Mouse (Mus musculus): ENCODE results near the gene Sptbn2.
"Not testable (repeated sequence)": the region's sequence is repeated elsewhere in the genome, so short reads cannot be mapped to it uniquely, and the experiment has no call there.

Gene Sptbn2

DNA sequence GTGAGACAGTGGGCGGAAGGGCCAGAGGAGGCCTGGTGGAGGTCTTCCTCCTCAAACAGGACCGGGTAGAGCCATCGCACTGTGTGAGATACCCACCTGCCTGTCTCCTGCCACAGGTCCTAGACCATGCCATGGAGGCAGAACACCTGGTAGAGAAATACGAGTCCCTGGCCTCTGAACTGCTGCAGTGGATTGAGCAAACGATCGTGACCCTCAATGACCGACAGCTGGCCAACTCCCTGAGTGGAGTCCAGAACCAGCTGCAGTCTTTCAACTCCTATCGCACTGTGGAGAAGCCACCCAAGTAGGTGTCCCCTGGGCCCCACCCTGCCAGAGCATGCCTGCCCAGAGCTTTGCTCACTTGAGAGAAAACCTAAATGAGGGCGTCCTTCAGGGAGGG is 18.2 kb downstream of the Sptbn2 start:
- DNase-seq (ENCODE audit: low read depth, low spot score) = no peak

DNA sequence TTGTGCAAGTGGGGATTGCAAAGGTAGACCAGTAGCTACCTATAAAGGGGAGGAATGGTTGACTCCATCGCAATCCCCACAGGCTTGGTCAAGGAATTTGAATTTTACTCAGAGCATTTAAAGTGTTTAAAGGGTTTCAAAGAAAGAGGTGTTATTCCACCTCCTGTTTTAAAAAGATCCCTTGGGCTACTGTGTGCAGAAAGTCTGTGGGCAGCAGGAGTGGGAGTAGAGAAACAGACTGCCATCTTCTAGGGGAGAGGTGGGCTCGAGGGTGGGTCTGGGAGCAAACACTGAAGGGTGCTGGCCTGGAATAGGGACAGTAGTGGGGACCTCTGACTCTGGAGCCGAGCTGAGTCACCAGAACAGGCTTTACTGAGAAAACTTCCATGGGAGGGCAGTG is 22.1 kb downstream of the Sptbn2 start:
- no peak for DNase-seq (ENCODE audit: low read depth, low spot score)

DNA sequence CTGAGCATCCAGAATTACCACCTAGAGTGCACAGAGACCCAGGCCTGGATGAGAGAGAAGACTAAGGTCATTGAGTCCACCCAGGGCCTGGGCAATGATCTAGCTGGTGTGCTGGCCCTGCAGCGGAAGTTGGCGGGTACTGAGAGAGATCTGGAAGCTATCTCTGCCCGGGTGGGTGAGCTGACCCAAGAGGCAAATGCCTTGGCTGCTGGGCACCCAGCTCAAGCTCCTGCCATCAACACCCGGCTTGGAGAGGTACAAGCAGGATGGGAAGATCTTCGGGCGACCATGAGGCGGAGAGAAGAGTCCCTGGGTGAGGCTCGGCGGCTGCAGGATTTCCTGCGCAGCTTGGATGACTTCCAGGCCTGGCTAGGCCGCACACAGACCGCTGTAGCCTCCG is 26.9 kb downstream of the Sptbn2 start:
- no peak for DNase-seq (ENCODE audit: low read depth, low spot score)

DNA sequence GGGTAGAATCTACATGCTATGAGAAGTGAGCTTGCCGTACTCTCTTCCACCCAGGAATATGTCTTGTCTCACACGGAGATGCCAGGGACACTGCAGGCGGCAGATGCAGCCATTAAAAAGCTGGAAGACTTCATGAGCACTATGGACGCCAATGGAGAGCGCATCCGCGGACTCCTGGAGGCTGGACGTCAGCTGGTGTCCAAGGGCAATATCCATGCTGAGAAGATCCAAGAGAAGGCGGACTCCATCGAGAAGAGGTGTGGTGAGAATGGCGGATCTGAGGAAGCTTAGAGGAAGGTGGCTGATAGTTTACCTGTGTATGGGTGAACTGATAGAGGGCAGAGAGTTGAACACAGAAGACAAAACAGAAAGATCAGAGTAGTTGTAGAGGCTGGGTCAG is 28.1 kb downstream of the Sptbn2 start:
- no peak for DNase-seq (ENCODE audit: low read depth, low spot score)

GRCm38 (mm10) chr19:4739762-4740161 is 28.8 kb downstream of the Sptbn2 start:
- DNase-seq (ENCODE audit: low read depth, low spot score) = no peak

- DNase-seq (ENCODE audit: low read depth, low spot score) = no peak
These were observed 30.5 kb downstream of the Sptbn2 start for GRCm38 (mm10) chr19:4741482-4741881.

DNA sequence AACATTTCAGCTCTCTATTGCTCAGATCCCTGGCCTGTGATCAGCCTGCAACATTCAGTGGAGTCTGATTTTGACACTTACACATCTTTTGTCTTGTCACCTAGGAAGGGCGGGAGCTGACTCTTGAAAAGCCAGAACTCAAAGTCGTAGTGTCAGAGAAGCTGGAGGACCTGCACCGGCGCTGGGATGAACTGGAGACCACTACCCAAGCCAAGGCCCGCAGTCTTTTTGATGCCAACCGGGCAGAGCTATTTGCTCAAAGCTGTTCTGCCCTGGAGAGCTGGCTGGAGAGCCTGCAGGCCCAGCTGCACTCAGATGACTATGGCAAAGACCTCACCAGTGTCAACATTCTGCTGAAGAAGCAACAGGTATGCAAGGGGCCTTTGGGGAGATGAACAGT is 31.3 kb downstream of the Sptbn2 start:
- no peak for DNase-seq (ENCODE audit: low read depth, low spot score)

GRCm38 (mm10) chr19:4743524-4743923 is 32.6 kb downstream of the Sptbn2 start:
- DNase-seq (ENCODE audit: low read depth, low spot score) = peak; percentile 30

DNA sequence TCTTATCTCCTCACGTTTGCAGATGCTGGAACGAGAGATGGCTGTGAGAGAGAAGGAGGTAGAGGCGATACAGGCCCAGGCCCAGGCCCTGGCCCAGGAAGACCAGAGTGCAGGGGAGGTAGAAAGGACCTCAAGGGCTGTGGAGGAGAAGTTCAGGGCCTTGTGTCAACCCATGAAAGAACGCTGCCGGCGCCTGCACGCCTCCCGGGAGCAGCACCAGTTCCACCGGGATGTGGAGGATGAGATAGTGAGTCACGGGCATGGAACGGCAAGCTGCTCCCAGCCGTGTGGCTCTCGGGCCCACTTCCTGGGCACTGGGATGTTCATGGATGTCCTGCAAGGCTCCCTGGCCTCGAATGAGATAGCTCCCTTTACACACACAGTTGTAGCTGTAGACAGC is 33.1 kb downstream of the Sptbn2 start:
- DNase-seq (ENCODE audit: low read depth, low spot score) = no peak

- no peak for DNase-seq (ENCODE audit: low read depth, low spot score)
These were observed 34.1 kb downstream of the Sptbn2 start for GRCm38 (mm10) chr19:4745057-4745456.

DNA sequence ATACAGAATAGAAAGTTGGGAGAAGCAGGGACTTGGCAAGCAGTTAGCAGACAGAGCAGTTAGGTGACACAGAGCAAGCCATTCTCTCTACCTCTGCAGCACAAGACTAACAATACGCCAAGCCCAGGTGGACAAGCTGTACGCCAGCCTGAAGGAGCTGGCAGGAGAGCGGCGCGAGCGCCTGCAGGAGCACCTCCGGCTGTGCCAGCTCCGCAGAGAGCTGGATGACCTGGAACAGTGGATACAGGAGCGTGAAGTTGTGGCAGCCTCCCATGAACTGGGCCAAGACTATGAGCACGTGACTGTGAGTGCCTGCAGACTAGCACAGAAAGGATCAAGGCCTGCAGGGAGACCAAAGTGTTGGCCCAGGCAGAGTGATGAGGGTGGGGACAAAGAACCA is 34.7 kb downstream of the Sptbn2 start:
- no peak for DNase-seq (ENCODE audit: low read depth, low spot score)

DNA sequence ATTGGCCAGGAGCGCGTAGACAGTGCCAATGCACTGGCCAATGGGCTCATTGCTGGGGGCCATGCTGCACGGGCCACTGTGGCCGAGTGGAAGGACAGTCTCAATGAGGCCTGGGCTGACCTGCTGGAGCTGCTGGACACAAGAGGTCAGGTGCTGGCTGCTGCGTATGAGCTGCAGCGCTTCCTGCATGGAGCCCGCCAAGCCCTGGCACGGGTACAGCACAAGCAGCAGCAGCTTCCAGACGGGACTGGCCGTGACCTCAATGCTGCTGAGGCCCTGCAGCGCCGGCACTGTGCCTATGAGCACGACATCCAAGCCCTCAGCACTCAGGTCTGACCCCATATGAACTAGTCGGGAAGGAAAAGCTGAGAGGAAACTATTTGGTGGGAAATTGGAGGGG is 35.6 kb downstream of the Sptbn2 start:
- DNase-seq (ENCODE audit: low read depth, low spot score) = no peak

DNA sequence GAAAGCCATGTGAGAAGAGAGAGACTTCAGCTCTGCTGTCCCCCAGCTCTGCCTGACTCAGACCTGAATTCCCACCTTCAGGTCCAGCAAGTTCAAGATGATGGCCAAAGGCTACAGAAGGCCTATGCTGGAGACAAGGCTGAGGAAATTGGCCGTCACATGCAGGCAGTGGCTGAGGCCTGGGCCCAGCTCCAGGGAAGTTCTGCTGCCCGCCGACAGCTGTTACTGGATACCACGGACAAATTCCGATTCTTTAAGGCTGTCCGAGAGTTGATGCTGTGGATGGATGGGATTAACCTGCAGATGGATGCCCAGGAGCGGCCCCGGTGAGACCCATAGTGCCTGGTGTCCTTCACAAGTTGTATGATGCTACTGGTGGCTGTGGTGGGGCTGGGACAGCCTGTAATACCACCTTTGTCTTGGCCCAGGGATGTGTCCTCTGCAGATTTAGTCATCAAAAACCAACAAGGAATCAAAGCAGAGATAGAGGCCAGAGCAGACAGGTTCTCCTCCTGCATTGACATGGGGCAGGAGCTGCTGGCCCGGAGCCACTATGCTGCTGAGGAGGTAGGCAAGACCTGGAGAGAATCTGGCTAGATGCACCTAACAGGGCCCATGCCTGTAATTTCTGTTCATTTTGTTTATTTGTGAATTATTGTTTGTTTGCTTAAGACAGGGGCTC is 36.8 kb downstream of the Sptbn2 start:
- DNase-seq (ENCODE audit: low read depth, low spot score) = no peak

- DNase-seq (ENCODE audit: low read depth, low spot score) = no peak
These were observed 37.5 kb downstream of the Sptbn2 start for GRCm38 (mm10) chr19:4748493-4748892.

DNA sequence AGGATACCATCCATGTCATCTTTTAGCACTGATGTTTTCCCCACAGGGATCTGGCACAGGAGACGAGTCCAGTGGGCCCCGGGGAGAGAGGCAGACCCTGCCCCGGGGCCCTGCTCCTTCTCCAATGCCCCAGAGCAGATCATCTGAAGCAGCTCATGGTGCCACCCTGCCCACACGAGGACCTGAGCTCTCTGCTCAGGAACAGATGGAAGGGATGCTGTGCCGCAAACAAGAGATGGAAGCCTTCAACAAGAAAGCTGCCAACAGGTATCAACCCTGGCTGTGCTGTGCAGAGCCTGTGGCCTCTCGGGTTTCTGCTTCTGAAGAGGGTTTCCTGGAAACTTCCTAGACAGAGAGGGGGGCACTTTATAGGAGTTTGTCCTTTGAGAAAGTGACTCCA is 39.0 kb downstream of the Sptbn2 start:
- DNase-seq (ENCODE audit: low read depth, low spot score) = no peak

DNA sequence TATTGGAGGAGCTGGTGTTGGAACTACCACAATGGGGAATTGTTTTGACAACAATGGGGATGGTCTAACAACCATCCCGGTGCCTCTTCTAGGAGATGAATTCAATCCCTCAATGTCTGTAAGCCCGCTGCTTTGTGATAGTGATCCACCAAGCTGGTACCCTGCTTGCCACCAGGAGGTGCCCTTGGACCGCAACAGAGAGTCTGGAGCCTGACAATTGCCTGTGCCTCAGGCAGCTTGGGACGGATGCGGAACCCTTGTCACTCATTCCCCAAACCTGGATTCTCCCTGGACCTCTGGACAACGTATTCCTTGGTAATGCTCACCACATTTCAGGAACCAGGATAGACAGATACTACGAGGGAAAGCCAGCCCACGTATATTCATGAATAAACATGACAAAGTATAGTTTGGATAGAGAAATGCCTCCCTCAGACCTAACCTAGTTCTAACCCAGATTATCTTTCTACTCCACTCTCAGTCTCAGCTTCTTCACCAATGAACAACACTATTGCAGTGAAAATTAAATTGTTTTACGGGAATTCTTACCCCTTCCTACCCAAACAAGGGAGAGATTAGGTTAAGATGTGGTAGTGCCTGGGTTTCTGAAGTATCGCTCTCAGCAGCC is 44.7 kb downstream of the Sptbn2 start:
- DNase-seq (ENCODE audit: low read depth, low spot score) = peak; percentile 75

DNA sequence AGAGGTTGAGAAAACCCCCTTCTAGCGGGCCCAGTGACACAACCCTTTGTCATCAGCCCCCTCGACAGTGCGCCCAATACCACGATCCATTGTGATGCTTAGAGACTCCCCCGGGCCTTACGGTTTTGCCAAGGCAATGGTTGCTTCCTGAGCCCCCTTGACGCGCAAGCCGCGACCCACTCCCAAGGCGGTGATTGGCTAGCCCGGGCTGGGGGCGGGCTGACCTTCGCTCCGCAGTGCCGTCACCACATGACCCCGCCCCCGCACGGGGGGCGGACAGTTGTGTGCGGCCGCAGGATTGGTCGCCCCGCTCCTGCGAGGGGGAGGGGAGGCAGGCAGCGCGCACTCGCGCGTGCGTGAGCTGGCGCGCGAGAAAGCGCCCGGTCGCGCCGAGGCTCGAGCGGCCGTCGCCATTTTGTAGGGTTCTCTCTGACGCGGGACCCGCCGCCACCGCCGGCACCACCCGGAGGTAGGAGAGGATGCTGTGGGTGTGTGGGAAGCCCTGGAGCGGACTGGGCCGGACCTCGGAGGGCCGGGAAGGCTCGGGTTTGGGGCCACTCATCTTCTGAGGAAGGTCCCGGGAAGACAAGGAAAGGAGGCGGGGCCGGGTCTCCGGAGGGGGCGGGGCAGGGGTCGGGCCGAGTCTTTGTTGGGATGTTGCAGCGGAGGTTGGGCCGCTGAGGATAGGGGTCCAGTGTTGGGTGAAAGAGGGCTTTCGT is 45.4 kb downstream of the Sptbn2 start, which contains the start of gene Rbm4b:
Gene Rbm4b (plus strand): TSS at position 305 of the 719 bp plus-strand sequence.
- peak; percentile 88 for DNase-seq (ENCODE audit: low read depth, low spot score)

DNA sequence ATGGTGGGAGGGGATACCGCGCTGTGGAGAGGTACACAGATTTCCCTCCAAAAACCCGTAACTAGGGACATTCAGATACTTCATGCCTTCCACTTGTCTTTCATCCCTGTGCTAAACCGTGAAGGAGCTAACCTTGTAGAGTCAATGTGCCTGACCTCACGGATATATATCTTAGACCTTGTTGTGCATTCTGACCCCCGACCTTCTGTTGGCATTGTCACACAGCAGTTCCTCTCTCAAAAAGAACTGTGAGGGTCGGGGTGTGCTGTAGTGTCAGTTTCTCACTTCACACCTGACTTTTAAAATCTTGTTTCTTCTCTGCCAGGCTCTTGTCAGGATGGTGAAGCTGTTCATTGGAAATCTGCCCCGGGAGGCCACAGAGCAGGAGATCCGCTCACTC is 46.0 kb downstream of the Sptbn2 start:
- no peak for DNase-seq (ENCODE audit: low read depth, low spot score)

DNA sequence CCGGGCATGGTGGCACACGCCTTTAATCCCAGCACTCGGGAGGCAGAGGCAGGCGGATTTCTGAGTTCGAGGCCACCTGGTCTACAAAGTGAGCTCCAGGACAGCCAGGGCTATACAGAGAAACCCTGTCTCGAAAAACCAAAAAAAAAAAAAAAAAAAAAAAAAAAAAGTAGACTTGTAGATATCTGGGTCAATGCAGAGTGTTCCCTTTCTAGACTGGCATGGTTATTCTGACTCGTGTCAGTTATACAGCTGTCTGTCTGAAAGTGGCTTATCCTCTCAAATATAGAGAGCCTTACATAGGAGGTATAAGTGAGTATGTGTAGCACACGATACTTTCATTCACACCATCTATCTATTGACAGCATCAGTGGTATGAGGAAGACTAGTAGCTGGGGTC is 49.6 kb downstream of the Sptbn2 start:
- not testable (repeated sequence) for DNase-seq (ENCODE audit: low read depth, low spot score)

GRCm38 (mm10) chr19:4762876-4763275 is 51.9 kb downstream of the Sptbn2 start:
- no peak for DNase-seq (ENCODE audit: low read depth, low spot score)

GRCm38 (mm10) chr19:4767507-4768148 is 56.7 kb downstream of the Sptbn2 start:
- DNase-seq (ENCODE audit: low read depth, low spot score) = no peak

GRCm38 (mm10) chr19:4772785-4773184 is 61.8 kb downstream of the Sptbn2 start:
- no peak for DNase-seq (ENCODE audit: low read depth, low spot score)

All from retina, adult 2 months (tissue).